Mouse (Mus musculus) 416B (cell line): ENCODE measurements at regions not wholly inside any gene's neighbourhood (a gene's known extent, or its start where the extent isn't known, plus 50 kb on each side); places are given as distances from the start of the nearest gene placed in this dataset.

Experiments
- DNase-seq: peaks from one replicate; pipeline ENCODE4 v3.0.0; 2011; ENCODE audit warnings: low read depth

DNA sequence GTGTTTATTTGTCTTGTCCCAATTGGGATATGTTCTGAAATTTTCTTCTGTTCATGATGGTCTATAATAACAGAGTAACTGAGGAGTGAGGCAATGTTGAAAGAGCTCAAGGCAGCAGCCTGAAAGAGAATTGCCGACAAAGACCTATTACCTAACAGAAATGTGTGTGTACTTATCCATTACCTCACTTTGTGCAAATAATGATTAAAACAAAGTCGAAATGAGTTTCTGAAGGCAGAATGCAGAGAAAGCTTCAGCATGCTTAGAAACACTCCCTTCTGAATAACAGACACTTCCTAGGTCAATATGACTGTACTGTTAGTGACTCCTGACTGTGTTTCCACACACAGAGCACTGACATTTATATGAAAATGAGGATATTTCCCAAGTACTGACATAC is 63.0 kb downstream of the Kbtbd8 start:
- no peak for DNase-seq

GRCm38 (mm10) chr6:95182238-95182637 is 65.2 kb downstream of the Kbtbd8 start:
- no peak for DNase-seq

- no peak for DNase-seq
These were observed 68.3 kb downstream of the Kbtbd8 start for GRCm38 (mm10) chr6:95185074-95185931.

- no peak for DNase-seq
These were observed 79.6 kb downstream of the Kbtbd8 start for GRCm38 (mm10) chr6:95196631-95197030.

- no peak for DNase-seq
These were observed 81.6 kb downstream of the Kbtbd8 start for GRCm38 (mm10) chr6:95198611-95199010.

GRCm38 (mm10) chr6:95202291-95202790 is 85.3 kb downstream of the Kbtbd8 start:
- no peak for DNase-seq

GRCm38 (mm10) chr6:95202978-95203377 is 85.9 kb downstream of the Kbtbd8 start:
- DNase-seq: no peak

- DNase-seq: no peak
These were observed 87.2 kb downstream of the Kbtbd8 start for GRCm38 (mm10) chr6:95204231-95204630.

- peak; percentile 32 for DNase-seq
These were observed 90.0 kb downstream of the Kbtbd8 start for GRCm38 (mm10) chr6:95207063-95207462.

DNA sequence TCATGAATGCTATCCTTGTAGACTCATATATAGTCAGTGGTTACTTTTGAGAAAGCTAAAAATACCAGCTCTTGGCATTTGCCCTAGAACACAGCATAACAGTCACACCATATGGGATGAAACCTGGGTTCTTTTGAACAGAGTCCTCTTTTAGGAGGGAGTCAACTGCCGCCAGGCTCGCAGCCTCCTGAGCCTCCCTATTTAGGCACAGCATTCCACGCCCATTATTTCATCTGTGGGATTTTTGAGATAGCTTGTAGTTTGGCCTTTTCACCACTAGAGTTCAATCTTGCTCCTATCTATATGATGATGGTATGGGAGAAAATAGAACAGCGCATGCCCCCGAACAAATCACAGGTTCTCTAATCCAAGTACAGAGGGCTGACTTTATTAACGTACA is 100.4 kb downstream of the Kbtbd8 start:
- DNase-seq: peak; percentile 4

DNA sequence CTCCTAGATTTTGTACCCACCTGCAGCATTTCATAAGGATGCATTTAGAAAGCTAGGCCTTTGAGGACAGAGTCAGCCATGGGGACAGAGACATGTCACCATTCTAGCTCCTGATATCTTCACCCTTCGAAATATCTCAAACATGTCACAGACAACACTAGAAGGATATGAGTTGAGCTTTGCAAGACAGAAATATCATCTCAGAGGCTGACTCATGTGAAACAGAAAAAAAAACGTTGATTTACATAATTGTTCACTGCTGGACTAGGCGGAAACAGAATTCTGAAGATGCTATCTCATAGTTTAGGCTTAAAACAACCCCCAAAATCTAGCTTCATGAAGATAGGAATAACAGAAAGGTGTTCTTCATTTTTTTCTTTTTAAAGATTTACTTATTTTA is 101.8 kb downstream of the Kbtbd8 start:
- DNase-seq: no peak

DNA sequence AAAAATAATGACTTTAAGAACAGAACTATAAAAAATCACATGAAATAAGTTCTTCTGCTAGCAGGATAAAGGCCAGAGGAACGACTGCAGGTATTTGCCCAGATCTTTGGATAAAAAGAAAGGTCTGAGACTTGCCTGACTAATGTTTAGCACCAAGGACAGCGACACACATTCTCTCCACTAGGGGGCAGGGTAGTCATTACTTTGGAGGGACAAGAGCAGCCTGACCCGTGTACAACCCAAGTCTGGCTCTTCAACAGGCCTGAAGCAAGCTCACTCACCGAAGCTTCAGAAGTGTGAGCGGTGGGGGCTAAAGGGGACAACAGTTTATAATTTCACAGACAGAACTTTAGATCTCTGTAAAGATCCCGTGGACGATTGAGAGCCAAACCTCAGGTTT is 98.4 kb upstream of the Gm10234 start:
- peak; percentile 73 for DNase-seq

DNA sequence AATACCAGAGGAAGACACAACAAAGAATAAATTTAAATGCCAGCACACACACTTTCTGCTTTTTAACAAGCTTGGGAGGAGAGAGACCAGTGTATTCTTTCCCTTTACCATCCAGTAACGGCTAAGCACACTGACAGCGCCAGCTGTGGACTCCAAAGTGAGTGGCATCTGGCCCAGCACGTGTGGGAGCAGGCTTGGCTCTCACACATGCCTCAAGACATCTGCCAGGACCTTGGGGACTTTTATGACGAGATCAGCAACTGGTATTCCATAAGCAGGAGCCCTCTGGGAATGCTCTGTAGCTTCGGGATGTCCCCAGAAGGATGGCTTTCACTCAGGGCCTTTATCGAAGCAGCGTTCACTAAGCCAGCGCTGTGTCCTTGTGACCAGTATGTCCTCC is 92.0 kb upstream of the Gm10234 start:
- no peak for DNase-seq

GRCm38 (mm10) chr6:95234712-95235111 is 87.2 kb upstream of the Gm10234 start:
- no peak for DNase-seq

GRCm38 (mm10) chr6:95243657-95244056 is 78.3 kb upstream of the Gm10234 start:
- no peak for DNase-seq

- DNase-seq: no peak
These were observed 77.0 kb upstream of the Gm10234 start for GRCm38 (mm10) chr6:95244911-95245310.

DNA sequence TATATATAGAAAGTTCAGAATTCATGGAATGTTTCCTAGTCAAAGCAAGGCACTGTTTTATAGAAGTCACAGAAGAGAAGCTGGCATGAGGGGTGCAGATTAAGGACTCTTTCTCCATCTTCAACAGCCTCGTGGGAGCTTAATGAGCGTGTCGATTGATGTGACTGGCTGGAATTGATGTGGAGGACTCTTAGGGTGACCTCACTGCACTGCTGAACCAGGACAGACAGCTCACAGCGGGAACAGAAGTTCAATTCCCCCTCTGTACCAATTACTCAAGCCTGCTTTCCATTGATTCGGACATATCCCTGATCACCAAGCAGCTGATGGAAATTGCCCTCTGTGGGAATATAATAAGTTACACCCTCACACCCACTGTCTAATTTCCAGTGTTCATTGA is 65.6 kb upstream of the Gm10234 start:
- DNase-seq: no peak

GRCm38 (mm10) chr6:95261001-95261400 is 60.9 kb upstream of the Gm10234 start:
- DNase-seq: no peak

- DNase-seq: no peak
These were observed 57.7 kb upstream of the Gm10234 start for GRCm38 (mm10) chr6:95264011-95264869.

DNA sequence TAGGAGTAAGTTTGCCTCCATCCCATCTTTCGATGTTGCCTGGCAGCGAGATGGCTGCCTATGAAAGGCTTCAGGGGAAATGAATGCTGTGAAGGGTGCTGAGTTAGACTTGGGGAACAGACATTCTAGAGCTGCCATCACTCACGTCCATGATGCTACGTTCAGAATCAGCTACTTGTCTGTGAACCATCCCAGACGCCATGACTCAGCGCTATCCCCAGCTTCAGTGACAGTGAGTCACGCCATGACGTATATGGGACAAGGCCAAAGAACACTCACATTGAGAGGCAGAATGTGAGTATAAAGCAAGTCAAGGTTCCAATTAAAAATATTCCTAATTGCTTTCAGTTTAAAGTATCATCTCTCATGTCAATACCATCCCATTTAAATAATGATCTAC is 52.4 kb upstream of the Gm10234 start:
- DNase-seq: no peak
